8 mouse cellular contexts compared by ENCODE assay signal in the genomic region with DNA sequence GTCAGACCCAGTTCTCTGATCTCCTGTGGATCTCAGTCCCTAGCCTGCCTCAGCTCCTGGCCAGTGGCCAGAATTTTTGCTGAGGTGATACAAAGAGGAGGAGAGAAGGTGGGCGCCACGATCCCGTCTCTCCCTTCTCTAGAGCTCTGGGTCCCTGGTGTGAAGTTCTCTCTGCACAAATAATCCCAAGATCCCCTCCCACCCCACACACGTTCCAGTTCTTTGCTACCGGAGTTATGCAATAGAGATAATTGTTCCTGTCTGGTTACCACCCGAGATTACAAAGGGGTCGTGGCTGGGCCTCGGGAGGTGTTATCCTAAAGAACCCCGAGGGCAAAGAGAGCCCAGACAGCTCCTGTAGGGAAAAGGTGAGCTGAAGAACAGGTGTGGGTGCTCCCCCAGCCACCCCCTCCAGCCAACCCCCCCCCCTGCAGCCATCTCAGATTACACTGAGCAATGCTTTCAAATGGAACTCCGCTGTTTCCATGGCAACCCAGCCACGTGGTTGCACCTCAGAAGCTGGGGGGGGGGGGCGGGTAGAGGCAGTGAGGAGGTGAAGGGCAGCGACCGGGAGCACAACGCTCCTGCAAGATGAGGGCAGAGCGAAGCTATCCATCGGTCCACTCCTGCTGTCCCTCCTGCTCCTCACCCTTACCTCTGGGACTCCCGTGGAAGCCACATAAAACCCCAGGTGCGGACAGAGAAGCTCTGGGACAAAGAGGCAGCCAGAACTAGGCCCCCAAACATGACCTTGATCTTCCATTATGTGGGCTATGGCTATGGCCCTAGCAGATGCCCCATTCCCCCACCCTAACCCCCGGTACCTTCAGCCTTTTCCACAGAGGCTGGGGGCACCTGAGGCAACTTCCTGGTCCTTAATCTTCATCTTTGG.
A peak's percentile ranks its signal among the peaks of the same experiment; 100 is the strongest.
DNase-seq lines count a peak whose midpoint lies in the region; ATAC-seq and TF ChIP-seq lines count a peak whose summit lies in the region.

No protein-coding gene starts in this region.

- DNase-seq in right cerebral cortex, adult 18-20 months: peak; percentile 85
- no peak for DNase-seq in right cerebral cortex, postnatal 25 days
- peak; percentile 78 to 88 for DNase-seq in cerebellum, postnatal 14 days
- DNase-seq in hindbrain, embryonic 10.5 days (ENCODE audit: low spot score): peak; percentile 73
- peak; percentile 81 to 83 for DNase-seq in left cerebral cortex, postnatal 14 days (ENCODE audit: low spot score in 2 of 2)
- DNase-seq in midbrain, postnatal 0 days (ENCODE audit: low spot score): peak; percentile 89
- no peak for DNase-seq in spleen, adult 18-20 months
- DNase-seq in urinary bladder, adult 2 months (ENCODE audit: low spot score): no peak

- intact Hi-C loops in left cerebral cortex, postnatal 14 days (cut with DNase I): no loop called here

- peak overlapping the region; percentile 29 for H3K4me2 ChIP-seq in midbrain, postnatal 0 days (ENCODE audit: low read depth, low read length, poor library complexity, severe bottlenecking)

- H3K4me3 ChIP-seq in hindbrain, embryonic 10.5 days: peak overlapping the region; percentile 38
- H3K4me3 ChIP-seq in midbrain, postnatal 0 days (ENCODE audit: low read depth, low read length): no peak overlapping the region

- ATAC-seq in midbrain, postnatal 0 days (ENCODE audit: low FRiP score): peak; percentile 6; the same call in 1 of the 2 replicates

- H3K9ac ChIP-seq in midbrain, postnatal 0 days (replicated peaks; ENCODE audit: low read length, poor library complexity, severe bottlenecking): peak overlapping the region; percentile 24; the same call in 1 of the 2 replicates

- H3K4me1 ChIP-seq in hindbrain, embryonic 10.5 days (replicated peaks): peaks cover 95% of the 10 kb centered on the region
- H3K4me1 ChIP-seq in midbrain, postnatal 0 days (ENCODE audit: insufficient read depth, low read length): peaks cover 76% of the 10 kb centered on the region

- H3K27me3 ChIP-seq in hindbrain, embryonic 10.5 days (ENCODE audit: insufficient read depth, poor library complexity, severe bottlenecking): peaks cover 53% of the 10 kb centered on the region
- H3K27me3 ChIP-seq in midbrain, postnatal 0 days (ENCODE audit: insufficient read depth, low read length): no peaks in the 10 kb centered on the region

- WGBS in hindbrain, embryonic 10.5 days: 3% methylated on average over 20 of the region's 20 CpGs
- WGBS in midbrain, postnatal 0 days: 3% methylated on average over 18 of the region's 20 CpGs

- peak overlapping the region; percentile 88 for H3K27ac ChIP-seq in hindbrain, embryonic 10.5 days
- peak overlapping the region; percentile 99 for H3K27ac ChIP-seq in midbrain, postnatal 0 days (ENCODE audit: low read depth, low read length)

- no peak for TF ChIP-seq CTCF in midbrain, postnatal 0 days (IDR thresholded peaks at IDR 0.05)

- no peaks in the 10 kb centered on the region for H3K9me3 ChIP-seq in hindbrain, embryonic 10.5 days
- H3K9me3 ChIP-seq in midbrain, postnatal 0 days (ENCODE audit: low read length): no peaks in the 10 kb centered on the region

- no peaks in the 10 kb centered on the region for H3K36me3 ChIP-seq in hindbrain, embryonic 10.5 days
- H3K36me3 ChIP-seq in midbrain, postnatal 0 days (ENCODE audit: insufficient read depth, low read length): no peaks in the 10 kb centered on the region

Comparison
In these comparisons a context has a peak if more than half of its experiments do, and no peak if none do; other contexts are left out.
1. DNase-seq: peak in right cerebral cortex, adult 18-20 months (single experiment), cerebellum, postnatal 14 days (2 of 2), hindbrain, embryonic 10.5 days (single experiment), left cerebral cortex, postnatal 14 days (2 of 2) and midbrain, postnatal 0 days (single experiment); none in right cerebral cortex, postnatal 25 days (single experiment), spleen, adult 18-20 months (0 of 2) and urinary bladder, adult 2 months (single experiment).